Mouse (Mus musculus): ENCODE results near the gene Morn1. TPM values are rescaled to one million over a fixed set of nuclear protein-coding genes. Genes with fewer than 3 reads are reported as not detected.

Morn1 gene
- total RNA-seq, 4 experiments from 2014 or later: 10.2 to 19.4 (median 12.9) TPM

DNA sequence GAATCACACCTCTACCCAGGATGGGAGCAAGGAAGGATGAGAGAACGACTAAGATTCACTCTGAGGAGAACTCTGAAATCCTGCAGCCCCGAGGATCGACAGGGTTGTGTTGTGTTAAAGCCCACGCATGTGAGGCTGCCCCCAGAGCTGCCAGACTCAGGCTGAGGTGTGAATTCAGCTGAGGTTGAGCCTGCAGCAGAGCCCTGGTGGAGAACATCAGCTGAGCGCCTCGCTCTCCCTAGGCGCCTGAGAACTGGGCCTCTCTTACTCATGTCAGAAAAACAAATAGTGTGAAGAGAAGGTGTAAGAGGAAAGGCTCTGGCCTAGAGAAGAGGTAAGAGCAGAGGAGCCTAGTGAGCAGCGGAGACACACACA lies 72.2 kb downstream of the Morn1 start:
- DNase-seq (ENCODE audit: low spot score in 2 of 2): no peak

- DNase-seq (ENCODE audit: low spot score in 2 of 2): no peak
These were observed 76.3 kb downstream of the Morn1 start for GRCm38 (mm10) chr4:155162433-155163319.

DNA sequence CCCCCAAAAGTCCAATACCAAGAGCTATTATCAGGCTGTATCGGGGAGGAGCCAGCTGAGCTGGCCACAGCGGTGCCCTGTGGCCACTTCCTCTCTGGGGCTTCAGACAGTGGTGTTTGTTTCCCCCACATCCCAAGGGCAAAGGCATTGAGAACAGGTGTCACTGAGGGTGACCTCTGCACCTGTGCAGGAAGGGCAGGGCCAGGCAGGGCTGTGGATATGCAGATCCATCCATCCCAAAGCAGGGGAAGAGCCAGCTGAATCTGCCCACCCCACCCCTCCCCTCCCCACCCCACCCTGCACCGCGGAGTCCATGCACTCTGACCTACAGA lies 76.9 kb downstream of the Morn1 start:
- DNase-seq (ENCODE audit: low spot score in 2 of 2): no peak

GRCm38 (mm10) chr4:155163685-155164084 lies 77.3 kb downstream of the Morn1 start:
- DNase-seq (ENCODE audit: low spot score in 2 of 2): no peak

GRCm38 (mm10) chr4:155164550-155164949 lies 78.2 kb downstream of the Morn1 start:
- no peak for DNase-seq (ENCODE audit: low spot score in 2 of 2)

DNA sequence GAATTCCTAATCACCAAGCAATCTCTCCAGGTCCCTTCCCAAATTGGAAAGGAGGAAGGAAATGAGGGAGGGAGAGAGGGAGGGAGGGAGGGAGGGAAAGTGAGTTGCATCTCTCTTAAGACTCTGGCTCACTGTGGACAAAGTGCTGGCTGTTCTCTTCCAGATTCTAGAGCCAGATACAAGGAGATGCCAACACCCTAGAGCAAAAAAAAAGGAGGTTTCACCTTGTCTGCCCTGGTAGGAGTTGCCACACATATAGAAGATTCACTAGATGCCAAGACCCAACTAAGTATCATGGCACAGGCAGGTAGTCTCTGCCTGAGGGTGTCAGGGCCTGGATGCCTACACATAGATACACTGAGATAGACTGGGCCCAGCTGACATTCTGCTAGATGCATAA lies 79.5 kb downstream of the Morn1 start:
- no peak for DNase-seq (ENCODE audit: low spot score in 2 of 2)

- no peak for DNase-seq (ENCODE audit: low spot score in 2 of 2)
These were observed 82.5 kb downstream of the Morn1 start for GRCm38 (mm10) chr4:155168835-155169252.

DNA sequence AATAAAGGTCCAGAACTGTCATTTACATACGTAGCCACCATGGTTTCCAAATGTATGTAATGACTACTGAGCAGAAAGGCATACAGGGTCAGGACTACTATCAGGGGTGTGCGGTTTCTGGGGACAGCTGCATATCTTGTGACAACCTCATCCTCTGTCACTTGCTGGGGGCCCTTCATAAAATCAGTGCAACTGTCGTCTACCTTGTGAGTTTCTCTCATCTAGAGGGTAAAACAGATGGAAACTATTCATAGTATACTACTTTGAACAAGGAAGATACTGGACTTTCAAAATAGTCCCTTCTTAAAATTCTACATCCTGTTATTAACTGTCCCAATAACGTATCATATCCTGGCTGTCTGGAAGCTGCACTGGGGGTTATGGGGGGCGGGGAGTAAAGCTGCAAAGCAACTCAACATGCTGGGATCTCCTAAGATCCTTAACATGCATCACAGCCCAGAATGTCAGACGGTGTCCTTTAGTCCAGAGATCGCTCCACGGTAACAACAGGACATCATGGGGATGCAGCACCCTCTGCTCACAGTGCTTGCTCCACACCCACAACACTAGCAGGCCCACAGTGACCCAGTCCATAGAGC lies 84.3 kb downstream of the Morn1 start:
- DNase-seq (ENCODE audit: low spot score in 2 of 2): no peak

- DNase-seq (ENCODE audit: low spot score in 2 of 2): peak in 1 of 2 experiments; percentile 79
These were observed 85.7 kb downstream of the Morn1 start for GRCm38 (mm10) chr4:155171961-155172533.

GRCm38 (mm10) chr4:155172909-155173821 lies 86.8 kb downstream of the Morn1 start:
- DNase-seq (ENCODE audit: low spot score in 2 of 2): peak in 1 of 2 experiments; percentile 84

- no peak for DNase-seq (ENCODE audit: low spot score in 2 of 2)
These were observed 87.7 kb downstream of the Morn1 start for GRCm38 (mm10) chr4:155173822-155174785.

DNA sequence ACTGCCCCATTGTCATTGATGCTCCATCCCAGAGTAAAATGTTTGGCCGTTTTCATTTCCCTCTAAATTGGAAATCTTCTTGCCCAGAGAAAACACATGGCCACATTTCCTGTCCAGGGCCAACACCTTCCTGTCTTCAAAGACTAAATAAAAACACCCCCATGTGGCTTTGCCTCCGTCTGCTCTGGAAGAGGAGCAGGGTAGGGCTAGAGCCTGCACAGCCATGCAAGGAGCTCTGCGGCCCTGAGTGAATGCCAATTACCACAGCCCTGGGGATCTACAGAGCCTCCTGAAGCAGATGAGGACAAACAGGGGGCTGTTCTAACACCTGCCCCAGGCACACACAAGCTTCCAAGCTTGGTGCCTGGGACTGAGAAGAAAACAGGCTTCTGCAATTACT lies 89.8 kb downstream of the Morn1 start:
- DNase-seq (ENCODE audit: low spot score in 2 of 2): no peak

GRCm38 (mm10) chr4:155178274-155178673 lies 91.9 kb downstream of the Morn1 start:
- no peak for DNase-seq (ENCODE audit: low spot score in 2 of 2)

DNA sequence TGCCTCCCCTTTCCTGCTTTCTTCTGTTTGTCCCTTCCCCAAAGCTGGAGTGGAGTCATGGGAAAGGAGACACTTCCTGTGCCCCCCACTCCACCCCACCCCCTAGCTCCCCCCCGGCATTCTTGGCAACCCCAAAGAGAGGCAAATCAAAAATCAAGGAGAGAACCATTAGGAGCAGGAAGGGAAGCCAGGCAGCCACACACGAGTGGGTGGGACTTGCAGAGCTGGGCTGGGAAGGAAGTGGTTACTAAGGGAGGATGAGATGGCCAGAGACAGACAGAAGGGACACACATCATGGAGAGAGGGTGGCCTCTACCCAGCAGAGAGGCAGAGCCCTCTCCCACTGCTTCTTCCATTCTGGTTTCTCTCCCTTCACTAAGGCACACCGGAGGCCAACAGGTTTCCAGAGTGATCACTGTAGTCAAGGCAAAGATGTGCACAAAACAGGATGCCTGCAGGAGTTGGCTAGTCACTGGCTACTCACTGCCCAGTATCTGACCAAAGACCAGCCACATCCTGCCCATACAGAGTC lies 92.7 kb downstream of the Morn1 start:
- no peak for DNase-seq (ENCODE audit: low spot score in 2 of 2)

- DNase-seq (ENCODE audit: low spot score in 2 of 2): no peak
These were observed 96.8 kb downstream of the Morn1 start for GRCm38 (mm10) chr4:155183201-155183600.

DNA sequence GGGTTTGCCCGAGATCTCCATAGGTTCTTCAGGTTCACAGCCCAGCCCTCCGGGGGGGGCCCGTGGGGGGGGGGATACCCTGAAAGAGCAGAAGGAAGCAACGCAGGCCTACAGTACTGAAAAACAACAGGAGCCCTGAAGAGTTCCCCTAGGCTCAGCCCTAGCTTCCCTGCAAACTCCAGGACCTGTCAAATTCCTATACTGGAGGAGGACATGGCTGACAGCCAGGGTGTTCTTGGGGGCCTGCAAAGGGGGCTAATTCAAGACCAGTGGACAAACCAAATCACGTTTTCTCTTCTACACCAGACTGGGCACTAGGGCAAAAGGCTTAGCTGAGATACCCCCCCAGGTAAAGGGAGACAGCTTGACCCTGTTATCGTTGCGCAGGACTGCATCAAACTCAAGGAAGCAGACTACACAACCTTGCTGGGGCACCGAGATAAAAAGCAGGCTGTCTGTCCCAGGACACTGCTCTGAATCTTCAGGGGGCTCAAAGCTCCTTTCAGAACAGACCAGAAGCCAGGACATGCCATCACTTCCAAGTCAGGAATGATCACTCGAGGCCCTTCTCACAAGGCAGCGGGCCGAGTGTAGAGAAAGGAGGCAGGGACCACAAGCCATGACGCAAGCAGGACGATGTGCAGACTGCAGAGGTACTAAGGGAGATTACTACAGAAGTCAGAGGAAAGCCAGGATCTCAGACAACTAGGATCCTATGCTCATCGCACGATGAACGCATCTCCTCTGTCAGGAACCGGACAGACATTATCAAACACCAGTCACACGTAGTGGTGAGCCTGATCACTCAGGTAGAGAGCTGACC lies 98.1 kb downstream of the Morn1 start:
- DNase-seq (ENCODE audit: low spot score in 2 of 2): no peak

GRCm38 (mm10) chr4:155185845-155186244 lies 99.5 kb downstream of the Morn1 start:
- no peak for DNase-seq (ENCODE audit: low spot score in 2 of 2)

DNA sequence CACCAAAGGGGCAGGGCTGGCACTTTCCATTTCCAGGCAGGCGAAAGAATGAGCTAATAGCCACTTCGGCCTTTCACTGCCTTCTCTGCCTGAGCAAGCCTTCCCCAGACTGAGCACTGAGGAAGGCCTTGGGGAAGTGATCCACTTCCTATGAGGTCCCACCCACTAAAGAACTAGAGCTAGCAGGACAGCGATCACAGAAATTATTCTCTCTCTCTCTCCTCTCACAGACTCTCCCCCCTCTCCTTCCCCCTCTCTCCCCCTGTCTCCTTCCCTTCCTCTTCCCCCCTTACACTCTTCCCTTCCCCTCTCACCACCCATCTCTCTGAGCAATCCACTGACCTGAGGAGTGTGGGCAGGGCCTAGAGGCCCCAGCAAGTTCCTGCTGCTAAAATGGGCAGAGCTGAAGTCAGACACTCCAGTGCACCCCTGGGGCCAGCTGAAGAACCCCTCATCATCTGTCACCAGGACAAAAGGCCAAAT lies 100.9 kb downstream of the Morn1 start:
- DNase-seq (ENCODE audit: low spot score in 2 of 2): no peak

DNA sequence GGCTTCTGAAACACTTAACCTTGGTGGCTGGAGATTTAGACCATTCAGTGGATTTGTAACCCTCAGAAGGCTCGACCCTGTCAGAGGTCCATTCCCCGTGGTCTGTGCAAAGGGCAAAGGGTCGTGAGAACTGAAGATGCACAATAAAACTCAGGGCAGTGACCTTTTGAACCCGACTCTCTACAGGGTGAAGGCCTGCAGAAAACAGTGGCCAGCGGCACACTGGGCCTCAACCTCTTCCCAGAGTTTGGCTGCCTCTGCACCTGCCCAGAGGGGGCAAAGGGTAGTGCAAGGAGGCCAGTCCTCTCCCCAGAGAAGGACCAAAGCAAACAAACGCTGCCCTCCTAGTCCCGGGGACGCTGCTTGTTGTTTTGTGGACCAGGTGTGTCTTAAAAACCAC lies 102.0 kb downstream of the Morn1 start:
- no peak for DNase-seq (ENCODE audit: low spot score in 2 of 2)

All from left cerebral cortex, adult 8-10 months (tissue).